Mouse (Mus musculus) stomach, embryonic 14.5 days (tissue): ENCODE measurements at regions not wholly inside any gene's neighbourhood (a gene's known extent, or its start where the extent isn't known, plus 50 kb on each side); places are given as distances from the start of the nearest gene placed in this dataset.

Experiments used
- ATAC-seq: fragments of 200-750 bp; cut with Nextera tagmentation; 2 replicates; pipeline ENCODE4 v1.8.0; 2017; ENCODE audit warnings: low read depth, moderate TSS enrichment; ENCODE audit not compliant: insufficient number of reproducible peaks, insufficient read depth, low FRiP score
- H3K27ac ChIP-seq: fragments of 300-500 bp; sonication (generic); 2 replicates; pipeline ENCODE4 v1.5.1; 2014; ENCODE audit warnings: mild to moderate bottlenecking, low read length, moderate library complexity, mixed read lengths
- H3K27me3 ChIP-seq: fragments of 300-500 bp; sonication (generic); 2 replicates; pipeline ENCODE4 v1.6.1; 2014; ENCODE audit warnings: low read length, control low read depth, mixed read lengths; ENCODE audit not compliant: control insufficient read depth, insufficient read depth
- H3K36me3 ChIP-seq: fragments of 300-500 bp; sonication (generic); 2 replicates; pipeline ENCODE4 v1.6.1; 2014; ENCODE audit warnings: mild to moderate bottlenecking, control low read depth, low read length, moderate library complexity, mixed read lengths; ENCODE audit not compliant: control insufficient read depth, insufficient read depth
- H3K4me1 ChIP-seq: fragments of 300-500 bp; sonication (generic); 2 replicates; pipeline ENCODE4 v1.6.1; 2014; ENCODE audit warnings: low read length, control low read depth, mixed read lengths; ENCODE audit not compliant: control insufficient read depth, insufficient read depth
- H3K4me2 ChIP-seq: fragments of 300-500 bp; sonication (generic); replicated peaks from 2 replicates; pipeline ENCODE4 v1.6.1; 2014; ENCODE audit warnings: low read depth, low read length, control low read depth
- H3K4me3 ChIP-seq: fragments of 300-500 bp; sonication (generic); 2 replicates; pipeline ENCODE4 v1.5.1; 2014; ENCODE audit warnings: low read depth, low read length, control low read depth
- H3K9ac ChIP-seq: fragments of 300-500 bp; sonication (generic); replicated peaks from 2 replicates; pipeline ENCODE4 v1.6.1; 2014; ENCODE audit warnings: low read depth, mild to moderate bottlenecking, control low read depth, low read length, moderate library complexity, mixed read lengths
- H3K9me3 ChIP-seq: fragments of 300-500 bp; sonication (generic); 2 replicates; pipeline ENCODE4 v1.6.1; 2016; ENCODE audit warnings: low read depth, low read length, control low read depth; ENCODE audit not compliant: control insufficient read depth
- WGBS: fragments of 180-500 bp; shearing (Covaris S2); extraction: QIAGEN DNeasy Blood & Tissue Kit; methylation state at CpG from one replicate; pipeline ENCODE4 v1.1.7; 2014; 5-methylcytosine and 5-hydroxymethylcytosine counted together

GRCm38 (mm10) chr14:58783201-58783600 is 359.5 kb downstream of the 1700129C05Rik start:
- Histone ChIP-seq H3K9me3 (no peaks in the 10 kb centered on the region), H3K4me2 (no peak overlapping the region), H3K27me3 (no peaks in the 10 kb centered on the region), H3K9ac (no peak overlapping the region), H3K27ac (no peak overlapping the region), H3K4me1 (no peaks in the 10 kb centered on the region), H3K36me3 (no peaks in the 10 kb centered on the region), H3K4me3 (no peak overlapping the region)
- no peak for ATAC-seq
- 58% methylated on average over 1 of the region's 1 CpGs for WGBS

GRCm38 (mm10) chr14:58780306-58780705 is 362.4 kb downstream of the 1700129C05Rik start:
- Histone ChIP-seq H3K27ac (no peak overlapping the region), H3K27me3 (no peaks in the 10 kb centered on the region), H3K4me1 (no peaks in the 10 kb centered on the region), H3K36me3 (no peaks in the 10 kb centered on the region), H3K4me2 (no peak overlapping the region), H3K9me3 (no peaks in the 10 kb centered on the region), H3K9ac (no peak overlapping the region), H3K4me3 (no peak overlapping the region)
- whole genome bisulfite sequencing = 90% methylated on average over 4 of the region's 4 CpGs
- no peak for ATAC-seq

DNA sequence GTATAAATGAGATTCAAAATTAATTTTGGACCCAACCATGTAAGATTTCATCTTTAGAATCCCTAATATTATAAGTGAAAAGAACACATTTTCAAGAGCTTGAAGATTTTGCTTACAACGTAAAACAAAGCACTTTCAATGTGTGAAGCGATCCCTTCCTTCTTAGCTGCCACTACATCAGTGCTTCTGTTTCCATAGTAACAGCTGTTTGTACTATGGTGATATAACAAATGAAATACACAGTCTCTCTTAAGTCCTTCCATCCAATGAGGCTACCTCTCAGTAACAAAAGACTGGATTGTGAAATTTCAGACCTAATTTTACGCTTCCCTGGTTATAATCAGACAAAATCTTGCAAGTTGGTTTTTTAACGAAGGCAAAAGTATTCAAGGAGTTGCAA is 364.0 kb downstream of the 1700129C05Rik start:
- no peaks in the 10 kb centered on the region for H3K36me3 ChIP-seq

DNA sequence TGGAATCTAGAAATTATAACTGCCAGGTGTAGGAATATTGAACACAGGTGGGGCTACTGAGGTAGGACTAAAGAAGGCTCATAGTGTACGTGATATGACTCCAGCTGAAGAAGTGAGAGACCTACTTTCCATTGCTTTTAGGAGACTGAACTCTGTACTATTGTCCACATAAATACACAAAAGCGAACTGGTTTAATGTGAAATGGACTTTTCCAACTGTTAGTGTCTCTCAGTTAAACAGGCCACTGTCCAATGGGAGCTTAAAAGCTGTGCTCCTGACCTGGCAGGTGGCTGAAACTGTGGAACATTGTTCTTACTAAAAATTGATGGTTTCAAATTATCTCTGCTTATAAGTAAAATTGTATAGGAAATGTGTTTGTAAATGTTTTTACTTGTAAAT is 381.4 kb downstream of the 1700129C05Rik start:
- Histone ChIP-seq H3K27me3 (no peaks in the 10 kb centered on the region), H3K4me1 (no peaks in the 10 kb centered on the region), H3K9me3 (no peaks in the 10 kb centered on the region), H3K27ac (no peak overlapping the region), H3K36me3 (no peaks in the 10 kb centered on the region), H3K4me2 (no peak overlapping the region), H3K4me3 (no peak overlapping the region), H3K9ac (no peak overlapping the region)
- 91% methylated on average over 2 of the region's 2 CpGs for WGBS
- no peak for ATAC-seq

More for the DNA sequence above, 364.0 kb downstream of the 1700129C05Rik start:
- Histone ChIP-seq H3K27me3 (no peaks in the 10 kb centered on the region), H3K27ac (no peak overlapping the region), H3K4me1 (no peaks in the 10 kb centered on the region), H3K4me2 (no peak overlapping the region), H3K9me3 (no peaks in the 10 kb centered on the region), H3K4me3 (no peak overlapping the region), H3K9ac (no peak overlapping the region)
- 81% methylated on average over 4 of the region's 4 CpGs for WGBS
- no peak for ATAC-seq

GRCm38 (mm10) chr14:58759759-58760158 is 382.9 kb downstream of the 1700129C05Rik start:
- H3K27ac ChIP-seq = no peak overlapping the region
- 87% methylated on average over 4 of the region's 4 CpGs for WGBS
- no peak overlapping the region for H3K4me2 ChIP-seq
- no peak overlapping the region for H3K4me3 ChIP-seq
- no peaks in the 10 kb centered on the region for H3K4me1 ChIP-seq
- ATAC-seq = no peak
- no peaks in the 10 kb centered on the region for H3K27me3 ChIP-seq
- H3K9me3 ChIP-seq = no peaks in the 10 kb centered on the region
- H3K36me3 ChIP-seq = no peaks in the 10 kb centered on the region
- no peak overlapping the region for H3K9ac ChIP-seq

GRCm38 (mm10) chr14:58753781-58754180 is 388.9 kb downstream of the 1700129C05Rik start:
- no peak for ATAC-seq
- 83% methylated on average over 7 of the region's 7 CpGs for WGBS
- Histone ChIP-seq H3K4me3 (no peak overlapping the region), H3K9me3 (no peaks in the 10 kb centered on the region), H3K27me3 (no peaks in the 10 kb centered on the region), H3K4me1 (no peaks in the 10 kb centered on the region), H3K9ac (no peak overlapping the region), H3K4me2 (no peak overlapping the region), H3K36me3 (no peaks in the 10 kb centered on the region), H3K27ac (no peak overlapping the region)

DNA sequence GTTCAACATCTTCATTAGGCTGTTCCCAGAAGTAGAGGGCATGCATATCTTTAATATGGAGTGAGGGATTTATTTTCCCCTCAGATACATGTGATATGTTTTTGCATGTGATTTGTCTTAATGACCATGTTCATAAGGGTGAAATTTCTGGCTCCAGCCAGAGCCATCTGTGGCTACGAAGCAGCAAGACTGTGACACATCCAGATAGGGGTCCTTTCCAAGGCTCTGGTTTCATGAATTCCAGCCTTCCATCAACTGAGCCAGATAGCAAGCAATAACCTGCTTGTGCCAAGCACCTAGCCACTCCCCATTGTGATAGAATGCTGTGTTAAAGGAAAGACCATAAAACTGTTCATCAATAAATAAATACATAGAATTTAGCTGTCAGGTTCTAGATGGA is 389.6 kb downstream of the 1700129C05Rik start:
- H3K27ac ChIP-seq = no peak overlapping the region
- 80% methylated on average over 1 of the region's 1 CpGs for WGBS
- H3K27me3 ChIP-seq = no peaks in the 10 kb centered on the region
- H3K4me1 ChIP-seq = no peaks in the 10 kb centered on the region
- no peak for ATAC-seq
- H3K36me3 ChIP-seq = no peaks in the 10 kb centered on the region
- H3K4me3 ChIP-seq = no peak overlapping the region
- H3K4me2 ChIP-seq = no peak overlapping the region
- no peaks in the 10 kb centered on the region for H3K9me3 ChIP-seq
- no peak overlapping the region for H3K9ac ChIP-seq

- H3K4me2 ChIP-seq = no peak overlapping the region
- H3K9me3 ChIP-seq = no peaks in the 10 kb centered on the region
- WGBS = 62% methylated on average over 1 of the region's 1 CpGs
- no peaks in the 10 kb centered on the region for H3K36me3 ChIP-seq
- no peak overlapping the region for H3K9ac ChIP-seq
- no peaks in the 10 kb centered on the region for H3K4me1 ChIP-seq
- no peak overlapping the region for H3K27ac ChIP-seq
- ATAC-seq = no peak
- no peak overlapping the region for H3K4me3 ChIP-seq
- no peaks in the 10 kb centered on the region for H3K27me3 ChIP-seq
Measured at GRCm38 (mm10) chr14:58726418-58726817, 416.3 kb downstream of the 1700129C05Rik start.

DNA sequence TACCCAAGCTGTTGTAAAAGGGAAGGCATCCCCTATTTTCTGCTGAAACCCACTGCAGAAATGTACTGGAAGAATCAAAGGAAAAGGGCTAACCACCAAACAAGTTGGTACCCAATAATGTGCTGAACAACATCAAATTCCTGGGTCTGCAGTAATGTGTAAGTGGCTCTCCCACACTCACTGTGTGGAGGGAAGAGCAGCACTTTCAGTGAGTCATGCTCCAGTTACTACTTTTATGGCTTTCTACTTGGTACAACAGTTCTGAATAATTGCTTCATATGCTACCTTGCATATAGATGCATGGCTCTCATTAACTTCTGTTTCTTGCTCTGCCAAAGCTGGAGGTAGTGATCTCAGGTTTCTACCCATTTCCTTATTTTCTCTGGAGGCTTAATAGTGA is 427.8 kb downstream of the 1700129C05Rik start:
- ATAC-seq = no peak
- Histone ChIP-seq H3K27me3 (no peaks in the 10 kb centered on the region), H3K9me3 (no peaks in the 10 kb centered on the region), H3K36me3 (no peaks in the 10 kb centered on the region), H3K4me2 (no peak overlapping the region), H3K4me3 (no peak overlapping the region), H3K9ac (no peak overlapping the region), H3K4me1 (no peaks in the 10 kb centered on the region), H3K27ac (no peak overlapping the region)
